Mouse (Mus musculus) kidney, adult 2 months (tissue): ENCODE measurements at regions not wholly inside any gene's neighbourhood (a gene's known extent, or its start where the extent isn't known, plus 50 kb on each side); places are given as distances from the start of the nearest gene placed in this dataset.
A peak's percentile ranks its signal among the peaks of the same experiment; 100 is the strongest.

Experiments used
- DNase-seq: peaks from one replicate; pipeline ENCODE4 v3.0.0; 2021
- H3K27ac ChIP-seq: fragments of 200-500 bp; 2 replicates; pipeline ENCODE4 v1.5.1; 2012; ENCODE audit warnings: low read depth, low read length, control low read depth, inconsistent platforms; ENCODE audit not compliant: insufficient read depth
- H3K27me3 ChIP-seq: fragments of 200-500 bp; replicated peaks from 2 replicates; pipeline ENCODE4 v1.6.1; 2012; ENCODE audit warnings: mild to moderate bottlenecking, moderate library complexity, low read length, inconsistent platforms; ENCODE audit not compliant: control insufficient read depth, insufficient read depth
- H3K36me3 ChIP-seq: fragments of 200-500 bp; 2 replicates; pipeline ENCODE4 v1.6.1; 2012; ENCODE audit warnings: mild to moderate bottlenecking, moderate library complexity, low read length, inconsistent platforms; ENCODE audit not compliant: control insufficient read depth, insufficient read depth
- H3K4me1 ChIP-seq: fragments of 200-500 bp; 2 replicates; pipeline ENCODE4 v1.6.1; 2011; ENCODE audit warnings: low read length; ENCODE audit not compliant: control insufficient read depth, insufficient read depth
- H3K4me3 ChIP-seq: fragments of 200-500 bp; 2 replicates; pipeline ENCODE4 v1.5.1; 2011; ENCODE audit warnings: mild to moderate bottlenecking, low read depth, low read length, control low read depth; ENCODE audit not compliant: insufficient read depth
- CTCF ChIP-seq: fragments of 200-500 bp; conservative IDR thresholded peaks from 2 replicates; pipeline ENCODE4 v1.5.1; 2011; ENCODE audit warnings: low read depth, mild to moderate bottlenecking, control low read depth, low read length, moderate library complexity, mixed read lengths; ENCODE audit not compliant: insufficient read depth, insufficient read length
- POLR2A ChIP-seq: fragments of 200-500 bp; IDR thresholded peaks from one replicate; pipeline ENCODE4 v1.6.1; 2011; ENCODE audit warnings: low read depth, low read length, control low read depth
- WGBS: fragments of 180-500 bp; shearing (Covaris S2); methylation state at CpG from one replicate; pipeline ENCODE4 v1.1.7; 2018; 5-methylcytosine and 5-hydroxymethylcytosine counted together

- Histone ChIP-seq H3K27me3 (no peaks in the 10 kb centered on the region), H3K4me3 (no peak overlapping the region), H3K27ac (no peak overlapping the region), H3K36me3 (no peaks in the 10 kb centered on the region), H3K4me1 (no peaks in the 10 kb centered on the region)
- WGBS: 63% methylated on average over 6 of the region's 6 CpGs
- no peak for DNase-seq
- TF ChIP-seq CTCF: peak; percentile 44
- TF ChIP-seq POLR2A: no peak
Measured at GRCm38 (mm10) chr4:114688973-114689371, 132.6 kb upstream of the Gm12830 start.

GRCm38 (mm10) chr4:114705586-114705985 lies 115.9 kb upstream of the Gm12830 start:
- Histone ChIP-seq H3K27ac (no peak overlapping the region), H3K4me3 (no peak overlapping the region), H3K27me3 (no peaks in the 10 kb centered on the region), H3K4me1 (no peaks in the 10 kb centered on the region), H3K36me3 (no peaks in the 10 kb centered on the region)
- TF ChIP-seq CTCF: no peak
- no peak for TF ChIP-seq POLR2A
- WGBS: 68% methylated on average over 4 of the region's 4 CpGs
- no peak for DNase-seq

- no peaks in the 10 kb centered on the region for H3K4me1 ChIP-seq
- WGBS: 86% methylated on average over 3 of the region's 3 CpGs
- H3K36me3 ChIP-seq: no peaks in the 10 kb centered on the region
- TF ChIP-seq POLR2A (no peak), CTCF (no peak)
- no peak for DNase-seq
- no peaks in the 10 kb centered on the region for H3K27me3 ChIP-seq
- H3K27ac ChIP-seq: no peak overlapping the region
- H3K4me3 ChIP-seq: no peak overlapping the region
Measured at GRCm38 (mm10) chr4:114710182-114710909, 111.2 kb upstream of the Gm12830 start.

GRCm38 (mm10) chr4:114711082-114711481 lies 110.4 kb upstream of the Gm12830 start:
- Histone ChIP-seq H3K27me3 (no peaks in the 10 kb centered on the region), H3K27ac (no peak overlapping the region), H3K36me3 (no peaks in the 10 kb centered on the region), H3K4me3 (no peak overlapping the region), H3K4me1 (no peaks in the 10 kb centered on the region)
- TF ChIP-seq POLR2A (no peak), CTCF (no peak)
- 78% methylated on average over 3 of the region's 3 CpGs for WGBS
- DNase-seq: no peak

- TF ChIP-seq POLR2A (no peak), CTCF (no peak)
- H3K36me3 ChIP-seq: no peaks in the 10 kb centered on the region
- 29% methylated on average over 7 of the region's 7 CpGs for WGBS
- no peaks in the 10 kb centered on the region for H3K27me3 ChIP-seq
- no peak overlapping the region for H3K4me3 ChIP-seq
- DNase-seq: peak; percentile 80
- H3K4me1 ChIP-seq: no peaks in the 10 kb centered on the region
- no peak overlapping the region for H3K27ac ChIP-seq
Measured at GRCm38 (mm10) chr4:114712005-114712665, 109.4 kb upstream of the Gm12830 start.

- Histone ChIP-seq H3K4me1 (no peaks in the 10 kb centered on the region), H3K36me3 (no peaks in the 10 kb centered on the region), H3K27ac (no peak overlapping the region), H3K4me3 (no peak overlapping the region), H3K27me3 (no peaks in the 10 kb centered on the region)
- no peak for DNase-seq
- WGBS: 66% methylated on average over 4 of the region's 4 CpGs
- TF ChIP-seq POLR2A: no peak
- no peak for TF ChIP-seq CTCF
Measured at GRCm38 (mm10) chr4:114712921-114713527, 108.5 kb upstream of the Gm12830 start.

- no peak for TF ChIP-seq CTCF
- TF ChIP-seq POLR2A: no peak
- H3K36me3 ChIP-seq: no peaks in the 10 kb centered on the region
- DNase-seq: no peak
- H3K27ac ChIP-seq: no peak overlapping the region
- H3K4me3 ChIP-seq: no peak overlapping the region
- no peaks in the 10 kb centered on the region for H3K4me1 ChIP-seq
- H3K27me3 ChIP-seq: no peaks in the 10 kb centered on the region
- WGBS: 74% methylated on average over 2 of the region's 2 CpGs
Measured at GRCm38 (mm10) chr4:114716703-114717102, 104.8 kb upstream of the Gm12830 start.
